Mouse (Mus musculus): ENCODE results near the gene Mgat3.

DNA sequence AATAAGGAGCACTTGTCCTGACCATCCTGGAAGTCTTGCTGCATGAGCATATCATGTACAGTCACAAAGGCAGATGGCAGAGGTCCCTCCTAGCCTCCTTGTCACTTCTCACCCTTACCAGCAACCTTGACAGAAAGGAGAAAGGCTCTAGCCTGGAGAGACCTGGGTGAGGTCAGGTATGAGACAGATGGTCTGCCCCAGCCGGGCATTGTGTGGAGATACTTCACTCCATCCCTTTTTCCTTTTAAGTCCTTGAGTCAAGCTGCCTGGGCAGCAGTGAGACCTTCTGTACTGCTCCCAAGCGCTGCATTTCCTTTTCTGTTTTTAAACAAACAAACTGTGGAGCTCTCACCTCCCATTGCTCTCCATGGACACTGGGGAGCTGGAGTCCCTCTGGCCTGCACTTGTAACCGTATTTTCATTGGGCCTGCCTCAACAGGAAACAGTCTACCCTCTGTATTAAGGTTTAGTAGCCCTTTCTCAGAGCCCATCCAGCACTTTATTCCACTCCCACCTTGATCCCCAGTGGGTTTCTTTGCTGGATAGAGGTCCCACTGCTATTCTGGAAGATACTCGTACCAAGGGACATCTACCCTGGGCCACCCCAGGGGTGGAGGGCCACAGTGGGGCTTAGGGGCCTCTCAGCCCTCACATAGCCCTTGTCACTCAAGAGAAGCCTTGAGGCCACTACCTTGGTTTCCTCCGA, 15.4 kb upstream of the Mgat3 start:
- TF ChIP-seq GATA1 (IDR thresholded peaks at IDR 0.05; ENCODE audit: borderline replicate concordance, low read length) (no peak), FLI1 (IDR thresholded peaks at IDR 0.05; ENCODE audit: low read length) (no peak)

Measured in megakaryocyte, embryonic 14.5 days (primary cell).